Mouse (Mus musculus): Measurements from ENCODE around the gene Sstr2. TPM values are rescaled to one million over a fixed set of nuclear protein-coding genes. Genes with fewer than 3 reads are reported as not detected.

The Sstr2 gene
- total RNA-seq, 2 experiments from 2014 or later = 35.7 to 36.2 TPM

DNA sequence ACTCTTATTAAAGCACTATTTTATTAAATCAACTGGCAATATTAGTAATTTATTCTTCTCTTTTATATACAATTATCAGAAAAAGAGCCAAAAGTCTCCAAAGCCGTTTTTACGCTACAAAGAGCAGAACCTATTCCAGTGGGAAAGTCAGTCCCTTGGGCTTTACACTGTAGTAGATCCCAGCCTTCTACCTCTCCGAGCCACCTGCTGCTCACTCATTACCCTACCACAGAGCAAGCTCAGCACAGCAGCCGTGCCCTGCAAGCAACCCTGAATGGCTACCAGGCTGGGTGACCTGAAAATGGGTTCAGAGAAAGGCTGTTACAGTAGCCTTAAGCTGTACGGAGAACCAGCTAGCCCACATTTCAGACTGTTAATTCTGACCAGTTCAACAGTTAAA, 55.5 kb downstream of the Sstr2 start:
- intact Hi-C loops (cut with DNase I) = no loop called here
- DNase-seq (ENCODE audit: low spot score in 2 of 2) = no peak

Other genes with a start within 250 kb of the Sstr2 start
- gene Cog1, start 29.8 kb downstream of the Sstr2 start, total RNA-seq (2021) = 10 to 100 TPM; 36.8 to 38.7 TPM
- 10 to 100 TPM; 13.9 to 15.3 TPM for gene Slc39a11, start 30.7 kb downstream of the Sstr2 start, total RNA-seq (2021)
- gene Fam104a, start 64.8 kb downstream of the Sstr2 start, total RNA-seq (2021) = 10 to 100 TPM; 22.2 to 26.4 TPM
- 10 to 100 TPM; 12.1 to 12.8 TPM for gene D11Wsu47e, start 65.1 kb downstream of the Sstr2 start, total RNA-seq (2021)
- under 1 TPM in 1 of 2 experiments, not detected in 1; 0.33 TPM for gene Cpsf4l, start 90.7 kb downstream of the Sstr2 start, total RNA-seq (2021)
- gene Cdc42ep4, start 132.5 kb downstream of the Sstr2 start, total RNA-seq (2021) = 10 to 100 TPM; 35.4 to 43.3 TPM